Mouse (Mus musculus) heart, adult 18-20 months (tissue): Measurements from ENCODE around the gene Lix1. TPM values are rescaled to one million over a fixed set of nuclear protein-coding genes. Genes with fewer than 3 reads are reported as not detected.

Experiments
- DNase-seq, 2 experiments: peaks; one replicate each; pipeline ENCODE4 v3.0.0; 2021 to 2022; ENCODE audit warnings: mixed read lengths in 1 of 2
- long read RNA-seq, 2 experiments: library from polyadenylated mRNA; stranded (forward); transcript quantifications; one replicate each; pipeline ENCODE4 v2.0.0; 2021
- total RNA-seq, 2 experiments: library from RNA; stranded (reverse); gene quantifications; 2 replicates each; pipeline ENCODE4 v1.2.3; 2021

Lix1 gene
- total RNA-seq, result 1 to 10 TPM; 6.8 to 6.9 TPM
- long read RNA-seq, experiment 1, transcript Lix1-202 (3 exons, 2,678 nt), result major isoform, 9 of 9 reads
- long read RNA-seq, experiment 1, partial matches to known transcripts, result 0 of 9 reads
- long read RNA-seq, experiment 1, other reads (novel, unspliced or antisense), result 0 of 9 reads
- long read RNA-seq, experiment 2, partial matches to known transcripts, result 0 of 3 reads
- long read RNA-seq, experiment 2, other reads (novel, unspliced or antisense), result 0 of 3 reads

DNA sequence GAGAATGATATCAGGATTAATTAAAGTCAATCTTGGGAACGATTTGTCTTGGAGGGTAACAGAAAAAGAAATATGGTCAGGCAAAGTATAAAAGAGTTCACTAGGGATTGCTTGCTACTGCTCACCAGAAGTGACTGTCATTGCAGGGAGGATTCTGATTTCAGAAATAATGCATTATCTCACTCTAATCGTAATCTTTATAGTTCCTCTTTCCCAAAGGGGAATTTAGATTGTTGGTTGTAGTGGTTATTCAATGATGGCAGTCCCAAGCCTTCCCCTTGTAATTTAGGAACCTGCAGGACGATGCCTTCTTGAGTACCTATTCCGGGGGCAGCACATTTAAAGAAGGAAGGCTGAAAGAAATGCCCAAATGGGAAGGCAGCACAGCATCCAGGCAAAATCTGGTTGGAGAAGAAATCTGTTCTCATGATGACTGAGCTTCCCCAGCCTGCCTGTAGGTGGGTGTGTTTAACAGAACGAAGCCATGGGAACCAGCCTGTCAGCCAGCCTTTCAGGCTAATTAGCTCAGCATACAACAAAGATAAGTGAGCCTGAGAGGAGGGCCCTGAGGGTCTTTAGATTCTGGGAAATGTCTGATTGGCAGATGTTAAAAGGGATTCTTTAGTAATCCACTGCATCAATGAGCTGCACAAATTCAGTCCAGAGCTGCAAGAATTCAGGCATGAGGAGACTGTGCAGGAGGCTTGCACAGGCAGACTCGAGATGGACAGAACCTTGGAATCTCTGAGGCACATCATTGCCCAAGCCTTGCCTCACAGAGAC, at the start of gene Lix1:
Gene Lix1, plus strand, starts transcription at position 451 of the 783 bp plus-strand sequence.
- DNase-seq, result peak; percentile 13 to 39

GRCm38 (mm10) chr17:17373550-17373917, 28.9 kb upstream of the Lix1 start:
- no peak for DNase-seq

DNA sequence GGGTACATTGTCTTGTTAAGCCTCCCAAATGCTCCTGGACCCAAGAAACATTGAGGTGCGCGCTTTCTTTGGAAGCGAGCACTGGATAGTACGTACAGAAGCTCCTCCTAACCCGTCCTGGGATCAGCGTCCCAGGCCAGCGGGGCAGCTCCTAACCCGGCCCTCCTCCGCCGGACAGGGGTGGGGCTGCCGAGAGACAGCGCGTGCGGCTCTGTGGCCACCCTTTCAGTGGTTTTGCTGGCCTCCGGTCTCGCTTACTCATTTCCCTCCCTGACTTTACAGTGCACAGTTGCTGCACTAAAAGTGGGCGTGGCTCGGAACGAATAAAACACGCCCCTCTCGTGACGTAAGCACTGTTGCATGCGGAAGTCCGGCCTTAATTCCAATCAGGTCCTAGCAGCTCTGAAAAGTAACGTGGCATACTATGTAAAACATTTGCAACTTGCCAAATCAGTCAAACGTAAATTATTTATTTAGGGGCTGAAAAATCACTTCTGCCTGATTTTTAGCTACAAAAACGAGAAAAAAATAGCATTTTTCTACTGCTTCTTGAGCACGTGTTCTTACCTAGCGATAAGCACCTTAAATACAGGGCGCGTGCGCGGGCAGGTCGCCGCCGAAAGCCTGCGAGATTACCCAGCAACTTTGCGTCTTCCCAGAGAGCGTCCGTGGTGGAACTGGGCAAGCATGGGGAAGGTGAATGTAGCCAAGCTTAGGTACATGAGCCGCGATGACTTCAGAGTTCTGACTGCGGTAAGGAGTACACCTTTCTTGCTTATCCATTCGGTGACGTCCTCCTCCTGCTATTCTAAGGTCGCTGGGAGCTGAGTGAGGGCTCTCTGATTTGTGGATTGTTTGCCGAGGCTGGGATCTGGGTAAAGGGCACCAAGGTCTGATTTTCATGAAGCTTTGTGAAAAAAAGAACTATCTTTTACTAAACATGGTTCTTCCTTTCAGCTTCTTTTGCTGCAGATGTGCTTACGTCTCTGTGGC, 28.3 kb upstream of the Lix1 start, which contains the start of gene Riok2:
Gene Riok2, plus strand, starts transcription at position 392 of the 993 bp plus-strand sequence.
- DNase-seq, result peak; percentile 98

DNA sequence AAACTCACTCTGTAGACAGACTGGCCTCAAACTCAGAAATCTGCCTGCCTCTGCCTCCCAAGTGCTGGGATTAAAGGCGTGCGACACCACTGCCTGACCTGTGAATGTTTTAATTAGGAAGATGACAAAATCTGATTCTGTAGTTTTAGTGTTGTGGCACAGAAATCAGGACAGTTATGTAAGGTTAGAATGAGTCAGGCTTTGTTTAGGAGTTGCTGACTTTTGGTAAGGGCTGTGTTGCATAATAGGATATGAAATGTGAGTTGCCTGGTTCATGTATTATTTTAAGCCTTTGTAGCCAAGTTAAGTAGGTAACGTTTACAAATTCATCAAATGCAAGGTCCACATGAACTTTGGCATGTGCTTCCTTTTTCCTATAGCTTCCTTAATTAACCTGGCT, 26.9 kb upstream of the Lix1 start:
- DNase-seq, result no peak

GRCm38 (mm10) chr17:17383703-17384102, 18.8 kb upstream of the Lix1 start:
- no peak for DNase-seq

DNA sequence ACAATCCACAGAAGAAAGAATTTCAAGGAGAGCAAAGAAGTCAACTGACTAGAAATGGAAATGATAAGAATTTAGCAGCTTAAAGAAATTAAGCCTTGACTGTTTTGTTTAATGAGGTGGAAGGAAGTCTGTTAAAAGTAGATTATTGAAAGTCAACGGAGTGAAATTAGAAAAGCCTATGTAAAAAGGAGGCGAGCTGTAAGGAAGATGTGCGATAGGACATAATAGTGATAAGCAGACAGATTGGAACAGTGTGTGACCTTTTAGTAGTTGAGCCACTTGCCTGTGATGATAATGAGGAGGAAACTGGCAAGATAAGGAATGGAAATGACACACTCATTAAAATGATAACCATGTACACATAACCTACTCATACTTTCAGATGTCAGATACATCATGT, 18.0 kb upstream of the Lix1 start:
- no peak for DNase-seq

GRCm38 (mm10) chr17:17386117-17386516, 16.4 kb upstream of the Lix1 start:
- DNase-seq, result no peak

- DNase-seq, result no peak
Observed at GRCm38 (mm10) chr17:17391823-17392222, 10.6 kb upstream of the Lix1 start.

DNA sequence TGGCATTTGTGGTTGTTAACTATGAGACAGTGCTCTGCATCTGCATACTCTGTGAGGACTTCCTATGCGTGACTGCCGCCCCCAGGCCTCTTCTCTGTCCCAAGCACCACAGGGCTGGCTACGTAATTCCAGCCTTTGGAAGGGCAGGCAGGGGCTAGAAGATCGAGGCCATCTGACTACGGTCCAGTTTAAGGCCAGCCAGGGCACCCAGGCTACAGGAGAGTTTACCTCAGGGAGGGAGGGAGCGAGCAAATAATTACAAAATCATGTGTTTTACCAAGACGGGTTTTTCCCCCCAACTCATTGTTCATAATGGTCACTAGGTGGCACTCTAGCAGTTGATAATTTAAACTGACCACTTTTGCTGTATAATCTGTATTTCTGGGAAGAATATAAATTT, 9.6 kb upstream of the Lix1 start:
- DNase-seq, result peak in 1 of 2 experiments; percentile 20

DNA sequence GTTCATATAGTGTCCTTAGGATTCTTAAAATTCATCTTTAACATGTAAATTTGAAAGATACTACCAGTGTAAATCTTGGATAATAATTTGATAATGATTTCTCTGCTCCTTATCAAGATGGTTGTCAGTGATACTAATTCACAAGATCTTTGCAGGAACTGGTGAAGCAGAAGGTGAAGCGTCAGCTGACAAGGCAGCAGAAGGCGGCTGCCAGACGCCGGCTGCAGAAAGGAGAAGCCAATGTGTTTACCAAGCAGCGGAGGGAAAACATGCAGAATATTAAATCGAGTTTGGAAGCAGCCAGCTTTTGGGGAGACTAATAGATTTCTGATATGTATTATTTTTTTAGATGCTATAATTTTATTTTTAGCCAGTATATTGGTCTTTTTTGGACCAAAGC, 9.2 kb upstream of the Lix1 start:
- no peak for DNase-seq

DNA sequence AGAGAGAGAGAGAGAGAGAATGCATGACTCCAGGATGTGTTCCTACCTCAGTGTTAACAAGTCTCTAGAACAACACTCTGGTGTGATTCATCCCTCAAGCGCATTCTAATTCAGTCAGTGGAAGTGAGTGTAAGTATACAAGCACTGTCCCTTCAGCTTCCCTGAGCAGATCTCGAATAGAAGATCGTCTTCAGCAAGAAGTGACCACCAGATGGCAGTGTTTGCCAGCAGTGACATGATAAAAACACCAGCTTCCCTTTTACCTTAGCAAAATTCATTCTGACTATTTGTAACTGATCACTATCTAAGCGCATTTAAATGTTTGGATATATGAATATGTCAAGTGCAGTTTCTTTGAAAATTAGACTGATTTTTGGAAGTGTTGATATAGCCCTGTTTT, 8.1 kb upstream of the Lix1 start:
- DNase-seq, result peak; percentile 73 to 86

DNA sequence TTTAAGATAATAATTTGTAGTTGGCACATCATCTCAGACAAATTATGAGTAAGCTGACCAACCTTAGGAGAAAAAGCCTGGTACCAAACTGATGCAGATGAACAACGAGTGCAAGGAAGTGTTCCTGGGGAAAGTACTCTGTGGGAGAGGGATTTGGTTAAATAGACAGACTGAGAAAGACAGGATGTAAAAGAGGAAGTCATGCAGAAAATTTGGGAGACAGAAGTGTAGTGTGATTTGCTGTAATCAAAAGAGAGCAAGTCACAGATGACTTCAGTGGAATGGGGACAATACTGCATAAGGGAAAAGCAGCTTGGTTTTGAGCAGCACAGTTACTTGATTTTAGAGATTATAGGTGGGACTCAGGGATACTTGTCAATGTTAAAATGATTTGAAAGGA, 5.6 kb upstream of the Lix1 start:
- no peak for DNase-seq

DNA sequence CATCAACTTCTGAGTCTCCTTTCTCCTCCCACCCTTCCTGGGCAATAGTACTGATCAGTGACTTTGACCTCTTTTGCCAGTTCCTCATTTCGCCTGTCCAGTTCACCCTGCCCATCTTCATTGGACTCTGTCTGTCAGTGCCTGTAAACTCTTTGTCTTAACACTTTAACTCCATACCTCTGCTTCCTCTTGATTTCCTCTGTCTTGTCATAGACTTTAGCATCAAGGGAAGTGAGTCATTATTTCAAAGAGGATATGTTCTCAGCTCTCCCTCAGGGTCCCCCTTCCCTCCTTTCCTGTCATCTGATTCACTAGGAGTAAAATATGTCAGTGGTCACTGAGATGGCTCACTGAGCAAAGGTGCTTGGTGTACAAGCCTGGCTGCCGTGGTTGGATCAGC, 3.8 kb upstream of the Lix1 start:
- no peak for DNase-seq

DNA sequence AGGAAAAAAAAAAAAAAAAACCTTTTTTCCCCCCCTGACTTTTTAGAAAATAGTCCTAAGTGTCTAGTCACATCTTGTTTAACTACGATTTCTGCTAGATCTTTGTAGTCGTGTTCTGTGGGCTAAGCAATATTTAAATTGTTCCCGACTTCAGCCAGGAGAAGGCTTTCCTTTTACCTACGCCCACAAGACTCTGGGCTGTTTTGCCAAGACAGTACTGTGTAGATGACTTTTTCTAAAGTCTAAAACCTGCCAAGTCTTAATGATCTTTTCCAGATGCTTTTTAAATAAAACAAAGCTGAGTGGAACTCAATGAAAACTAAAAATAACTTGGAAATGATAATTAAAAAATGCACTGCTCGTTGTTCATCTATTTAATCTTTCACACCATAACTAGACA, 566 bp downstream of the Lix1 start:
- no peak for DNase-seq

GRCm38 (mm10) chr17:17403578-17404112, 1.2 kb downstream of the Lix1 start:
- no peak for DNase-seq

- no peak for DNase-seq
Observed at GRCm38 (mm10) chr17:17404811-17405544, 2.5 kb downstream of the Lix1 start.

- DNase-seq, result no peak
Observed at GRCm38 (mm10) chr17:17405606-17406005, 3.1 kb downstream of the Lix1 start.

GRCm38 (mm10) chr17:17408137-17408536, 5.7 kb downstream of the Lix1 start:
- DNase-seq, result no peak

DNA sequence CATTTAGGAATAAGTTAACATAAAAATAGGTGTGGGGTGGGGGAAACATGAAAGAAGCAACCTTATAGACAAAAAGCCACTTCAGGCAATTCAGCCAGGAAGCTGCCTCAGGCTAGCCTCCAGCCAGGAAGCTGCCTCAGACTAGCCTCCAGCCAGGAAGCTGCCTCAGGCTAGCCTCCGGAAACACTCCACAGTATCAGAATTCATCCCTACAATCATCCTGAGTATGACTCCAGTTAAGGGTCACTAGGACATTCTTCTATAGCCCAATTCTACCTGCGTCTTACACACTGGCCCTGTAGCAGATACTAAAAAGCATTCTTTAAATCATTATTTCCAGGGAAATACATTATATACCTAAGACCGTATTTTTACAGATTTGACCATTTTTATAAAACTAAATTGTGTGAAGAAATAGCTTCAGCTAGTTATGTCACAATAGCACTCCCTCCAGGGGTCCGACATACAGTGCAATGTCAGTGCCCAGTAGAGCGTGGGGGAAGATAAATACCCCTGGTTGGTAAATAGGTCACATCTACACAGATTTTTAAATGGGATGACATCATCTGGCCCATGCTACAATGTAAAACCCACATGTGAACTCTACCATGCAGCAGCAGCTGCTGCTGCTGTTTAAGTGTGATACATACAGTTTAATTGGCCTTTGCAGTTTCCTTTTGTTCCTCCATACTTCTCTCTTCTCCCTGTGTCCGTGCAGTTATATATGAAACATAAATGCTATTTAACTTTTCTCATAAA, 6.4 kb downstream of the Lix1 start:
- no peak for DNase-seq

DNA sequence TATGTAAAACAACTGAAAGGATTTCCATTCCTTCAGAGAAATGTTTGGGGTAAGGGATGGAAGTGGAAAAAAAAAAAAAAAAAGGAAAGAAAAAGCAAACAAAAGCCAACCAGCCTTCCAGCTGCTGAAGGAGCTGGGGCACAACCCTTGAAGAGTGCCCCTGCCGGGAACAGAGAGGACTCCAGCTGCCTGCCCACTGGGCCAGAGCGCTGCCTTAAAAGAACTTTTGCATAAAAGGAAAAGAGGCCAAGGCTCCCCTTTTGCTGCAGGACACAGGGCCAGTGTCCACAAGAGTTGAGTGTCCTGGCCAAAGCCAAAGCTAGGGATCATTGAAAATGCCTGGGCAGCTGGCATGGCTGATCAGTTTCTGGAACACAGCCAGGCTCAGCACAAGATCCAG, 7.1 kb downstream of the Lix1 start:
- no peak for DNase-seq

- no peak for DNase-seq
Observed at GRCm38 (mm10) chr17:17411443-17411842, 9.0 kb downstream of the Lix1 start.
